Mouse (Mus musculus): ENCODE results near the gene Prpf19. TPM values are rescaled to one million over a fixed set of nuclear protein-coding genes. Genes with fewer than 3 reads are reported as not detected.

Gene Prpf19
- polyA plus RNA-seq, 1 experiment from 2014 or later: 37.3 TPM

DNA sequence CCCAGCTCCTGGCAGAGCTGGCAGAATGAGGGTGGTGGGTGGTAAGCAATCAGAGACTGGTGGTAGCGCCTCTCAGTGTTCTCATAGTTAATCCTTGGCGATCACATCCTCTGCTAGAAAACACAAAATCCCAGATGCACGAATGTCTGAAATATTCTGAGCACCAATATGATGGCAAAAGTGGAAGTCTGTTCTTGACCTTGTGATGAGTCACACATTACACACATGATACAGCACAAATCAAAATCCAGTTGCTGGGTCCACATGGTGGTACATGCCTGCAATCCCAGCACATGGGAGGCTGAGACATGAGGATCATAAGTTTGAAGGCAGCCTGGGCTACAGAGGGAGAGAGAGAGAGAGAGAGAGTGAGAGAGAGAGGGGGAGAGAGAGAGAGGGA is 26.0 kb downstream of the Prpf19 start:
- no peak for ATAC-seq (ENCODE audit: low read depth)
- Histone ChIP-seq H3K36me3 (no peaks in the 10 kb centered on the region), H3K27ac (replicated peaks) (no peak overlapping the region), H3K9ac (no peak overlapping the region), H3K27me3 (no peaks in the 10 kb centered on the region), H3K4me1 (replicated peaks) (peaks cover 4% of the 10 kb centered on the region; the same call in 1 of the 2 replicates), H3K9me3 (no peaks in the 10 kb centered on the region), H3K4me2 (no peak overlapping the region), H3K4me3 (no peak overlapping the region)
- WGBS: 82% methylated on average over 3 of the region's 3 CpGs

DNA sequence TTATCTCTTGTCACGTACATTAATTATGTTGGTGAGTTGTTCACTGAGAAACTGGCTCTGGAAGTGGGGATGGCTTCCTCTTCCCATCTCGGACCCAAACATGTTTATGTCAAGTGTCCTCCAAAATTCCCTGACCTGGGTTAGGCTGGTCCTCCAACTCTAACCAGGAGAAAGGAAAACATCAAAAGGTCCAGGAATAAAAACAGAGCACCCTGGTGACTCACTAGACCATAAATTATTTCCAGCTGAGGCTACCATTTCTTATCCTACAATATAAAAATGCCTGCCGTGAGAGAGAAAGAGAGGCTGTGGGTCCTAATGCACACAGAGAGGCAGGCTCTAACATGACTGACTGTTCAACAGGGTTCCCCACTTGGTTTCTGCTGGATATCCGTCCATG is 29.2 kb downstream of the Prpf19 start:
- no peak for ATAC-seq (ENCODE audit: low read depth)
- Histone ChIP-seq H3K27ac (replicated peaks) (no peak overlapping the region), H3K9me3 (no peaks in the 10 kb centered on the region), H3K4me3 (no peak overlapping the region), H3K27me3 (no peaks in the 10 kb centered on the region), H3K4me1 (replicated peaks) (peaks cover 10% of the 10 kb centered on the region), H3K4me2 (no peak overlapping the region), H3K36me3 (no peaks in the 10 kb centered on the region), H3K9ac (no peak overlapping the region)
- WGBS: 40% methylated on average over 4 of the region's 4 CpGs

DNA sequence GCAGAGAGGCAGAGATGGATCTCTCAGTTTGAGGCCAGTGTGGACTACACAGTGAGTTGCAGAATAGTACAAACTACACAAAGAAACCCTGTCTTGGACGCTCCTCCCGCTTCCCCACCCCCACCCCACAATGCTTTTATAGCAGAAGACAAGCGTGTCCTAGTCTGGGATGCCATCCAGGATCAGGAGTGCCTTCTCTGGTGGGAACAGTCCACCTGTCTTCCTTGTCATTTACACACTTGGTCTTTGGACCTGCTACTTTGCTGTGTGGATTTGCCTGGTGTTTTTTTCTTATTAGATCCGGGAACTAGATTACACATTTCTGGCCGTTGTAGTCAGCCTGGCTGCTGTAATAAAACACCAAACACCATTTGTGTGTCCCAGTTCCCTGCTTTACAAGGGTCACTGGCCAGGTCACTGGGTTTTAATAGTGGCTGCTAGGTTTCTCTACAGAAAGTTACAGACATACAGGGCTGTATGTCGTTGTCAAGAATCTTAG is 31.1 kb downstream of the Prpf19 start:
- no peak overlapping the region for H3K4me2 ChIP-seq
- H3K4me3 ChIP-seq: no peak overlapping the region
- H3K36me3 ChIP-seq: no peaks in the 10 kb centered on the region
- H3K4me1 ChIP-seq (replicated peaks): peaks cover 10% of the 10 kb centered on the region
- H3K27ac ChIP-seq (replicated peaks): peak overlapping the region; percentile 65
- no peak overlapping the region for H3K9ac ChIP-seq
- peak; percentile 75 for ATAC-seq (ENCODE audit: low read depth)
- 8% methylated on average over 6 of the region's 6 CpGs for WGBS
- H3K27me3 ChIP-seq: no peaks in the 10 kb centered on the region
- H3K9me3 ChIP-seq: no peaks in the 10 kb centered on the region

DNA sequence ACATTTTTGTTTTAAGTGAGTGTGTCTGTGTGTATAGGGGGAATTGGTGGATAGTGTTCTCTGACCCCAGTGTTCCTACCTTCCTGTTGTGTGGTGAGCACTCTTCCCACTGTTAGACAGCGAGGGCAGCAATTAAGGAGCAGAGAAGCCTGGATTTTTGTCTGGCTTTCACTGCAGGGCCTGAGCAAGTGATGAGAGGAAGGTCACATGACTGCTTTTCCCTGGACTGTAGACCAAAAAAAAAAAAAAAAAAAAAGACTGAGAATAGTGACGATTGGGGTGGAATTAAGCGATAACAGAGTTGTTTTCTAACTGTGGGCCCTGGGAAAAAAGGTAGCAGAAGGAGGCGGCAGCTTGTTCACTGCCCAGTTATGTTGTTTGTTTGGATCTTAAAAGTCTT is 31.6 kb downstream of the Prpf19 start:
- 33% methylated on average over 4 of the region's 4 CpGs for WGBS
- Histone ChIP-seq H3K9ac (no peak overlapping the region), H3K9me3 (no peaks in the 10 kb centered on the region), H3K4me3 (no peak overlapping the region), H3K36me3 (no peaks in the 10 kb centered on the region), H3K27ac (replicated peaks) (peak overlapping the region; percentile 65), H3K27me3 (no peaks in the 10 kb centered on the region), H3K4me2 (no peak overlapping the region), H3K4me1 (replicated peaks) (peaks cover 10% of the 10 kb centered on the region)
- ATAC-seq (ENCODE audit: low read depth): 0 out of 2 replicates have a peak, but pooled peaks have one; percentile 13

DNA sequence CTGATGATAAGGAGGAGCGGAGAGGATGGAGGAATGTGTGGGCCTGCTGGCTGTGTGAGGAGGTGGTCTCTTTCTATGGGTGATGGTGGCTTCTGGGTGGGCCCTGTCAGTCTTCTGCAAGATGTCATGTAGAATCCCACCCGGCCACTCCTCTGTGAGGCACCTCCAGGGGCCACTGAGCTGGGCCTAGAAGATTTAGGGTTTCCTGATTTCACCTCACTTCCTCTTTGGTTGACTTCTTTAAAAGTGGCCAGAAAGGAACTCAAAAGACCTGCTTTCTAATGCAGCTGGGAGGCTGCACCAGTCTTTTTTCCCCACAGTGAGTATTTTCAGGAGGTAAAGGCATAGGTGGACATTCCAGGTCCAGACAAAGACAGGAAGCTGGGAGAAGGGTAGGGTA is 35.6 kb downstream of the Prpf19 start:
- Histone ChIP-seq H3K4me3 (no peak overlapping the region), H3K4me1 (replicated peaks) (peaks cover 10% of the 10 kb centered on the region), H3K4me2 (no peak overlapping the region), H3K9me3 (no peaks in the 10 kb centered on the region), H3K27ac (replicated peaks) (no peak overlapping the region), H3K36me3 (no peaks in the 10 kb centered on the region), H3K9ac (no peak overlapping the region), H3K27me3 (no peaks in the 10 kb centered on the region)
- 83% methylated on average over 2 of the region's 2 CpGs for whole genome bisulfite sequencing
- ATAC-seq (ENCODE audit: low read depth): no peak

DNA sequence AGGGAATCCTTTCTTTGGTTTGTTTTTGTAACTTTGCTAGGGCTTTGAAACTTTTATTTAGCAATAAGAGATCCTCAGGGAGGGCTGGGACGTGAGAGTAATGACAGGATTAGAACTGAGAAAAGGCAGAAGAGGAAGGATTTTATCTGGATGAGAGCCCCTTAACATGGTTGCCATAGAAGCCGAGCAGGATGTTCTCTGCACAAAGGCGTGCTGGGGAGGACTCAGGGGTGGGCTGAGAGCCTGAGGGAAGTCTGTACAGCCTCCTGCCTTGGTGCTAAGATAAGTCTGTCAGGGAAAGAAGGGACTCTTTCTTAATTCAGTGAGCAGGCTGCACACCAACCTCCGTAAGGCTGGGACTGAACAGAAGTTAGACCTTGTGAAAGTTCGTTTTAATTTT is 40.0 kb downstream of the Prpf19 start:
- H3K4me3 ChIP-seq: no peak overlapping the region
- no peaks in the 10 kb centered on the region for H3K36me3 ChIP-seq
- no peak overlapping the region for H3K27ac ChIP-seq (replicated peaks)
- no peaks in the 10 kb centered on the region for H3K9me3 ChIP-seq
- no peak for ATAC-seq (ENCODE audit: low read depth)
- peaks cover 2% of the 10 kb centered on the region; the same call in 1 of the 2 replicates for H3K4me1 ChIP-seq (replicated peaks)
- no peaks in the 10 kb centered on the region for H3K27me3 ChIP-seq
- H3K9ac ChIP-seq: no peak overlapping the region
- 48% methylated on average over 5 of the region's 5 CpGs for WGBS
- H3K4me2 ChIP-seq: no peak overlapping the region

DNA sequence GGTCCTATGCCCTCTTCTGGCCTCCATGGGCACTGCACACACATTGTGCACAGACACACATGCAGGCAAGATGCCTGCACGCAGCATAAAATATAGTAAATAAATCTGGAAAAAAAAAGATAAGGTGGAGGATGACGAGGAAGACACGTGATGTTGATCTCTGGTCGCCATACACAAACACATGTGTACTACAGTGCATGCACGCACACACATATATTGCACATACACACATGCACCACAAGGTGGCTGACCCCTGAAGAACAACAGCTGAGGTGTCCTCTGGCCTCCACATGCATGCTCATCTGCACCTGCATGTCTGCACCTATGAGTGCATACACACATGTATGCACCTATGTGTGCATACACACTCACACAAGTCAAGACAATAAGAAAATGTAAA is 41.0 kb downstream of the Prpf19 start:
- no peaks in the 10 kb centered on the region for H3K36me3 ChIP-seq
- no peak overlapping the region for H3K4me2 ChIP-seq
- no peak overlapping the region for H3K4me3 ChIP-seq
- H3K4me1 ChIP-seq (replicated peaks): peaks cover 13% of the 10 kb centered on the region
- ATAC-seq (ENCODE audit: low read depth): no peak
- no peak overlapping the region for H3K9ac ChIP-seq
- H3K9me3 ChIP-seq: no peaks in the 10 kb centered on the region
- WGBS: 88% methylated on average over 5 of the region's 5 CpGs
- H3K27me3 ChIP-seq: no peaks in the 10 kb centered on the region
- no peak overlapping the region for H3K27ac ChIP-seq (replicated peaks)

DNA sequence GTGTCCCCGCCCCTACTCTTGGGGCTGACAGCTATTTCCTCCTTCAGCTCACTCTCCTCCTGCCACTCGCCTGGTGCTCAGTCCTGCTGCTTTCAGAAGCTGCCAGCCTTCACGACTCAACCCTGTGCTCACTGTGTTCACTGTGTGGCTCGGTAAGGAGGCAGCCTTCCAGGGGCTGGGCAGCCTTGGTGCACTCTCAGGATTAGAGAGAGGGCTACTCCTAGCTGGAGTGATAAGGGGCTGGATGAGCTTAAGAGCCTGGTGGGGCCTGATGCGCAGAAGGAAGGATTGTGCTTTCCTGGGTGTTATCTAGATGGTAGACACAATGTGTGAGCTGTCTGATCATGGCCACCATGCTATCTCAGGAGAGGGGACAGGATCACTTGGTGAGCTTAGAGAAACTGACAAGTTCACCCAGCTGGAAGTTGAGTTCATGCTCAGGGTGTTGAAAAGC is 42.1 kb downstream of the Prpf19 start, which contains the start of gene Ptgdr2:
TSS of gene Ptgdr2 (plus strand) at position 51 of the 454 bp plus-strand sequence.
- H3K4me3 ChIP-seq: no peak within 1 kb of the TSS
- H3K36me3 ChIP-seq: peaks cover 4% of the 10 kb centered on the region
- no peak for ATAC-seq (ENCODE audit: low read depth)
- H3K9me3 ChIP-seq: no peaks in the 10 kb centered on the region
- 62% methylated on average over 5 of the region's 5 CpGs for WGBS
- no peaks in the 10 kb centered on the region for H3K27me3 ChIP-seq
- peaks cover 21% of the 10 kb centered on the region for H3K4me1 ChIP-seq (replicated peaks)
- H3K27ac ChIP-seq (replicated peaks): no peak within 1 kb of the TSS
- no peak within 1 kb of the TSS for H3K4me2 ChIP-seq
- no peak within 1 kb of the TSS for H3K9ac ChIP-seq

DNA sequence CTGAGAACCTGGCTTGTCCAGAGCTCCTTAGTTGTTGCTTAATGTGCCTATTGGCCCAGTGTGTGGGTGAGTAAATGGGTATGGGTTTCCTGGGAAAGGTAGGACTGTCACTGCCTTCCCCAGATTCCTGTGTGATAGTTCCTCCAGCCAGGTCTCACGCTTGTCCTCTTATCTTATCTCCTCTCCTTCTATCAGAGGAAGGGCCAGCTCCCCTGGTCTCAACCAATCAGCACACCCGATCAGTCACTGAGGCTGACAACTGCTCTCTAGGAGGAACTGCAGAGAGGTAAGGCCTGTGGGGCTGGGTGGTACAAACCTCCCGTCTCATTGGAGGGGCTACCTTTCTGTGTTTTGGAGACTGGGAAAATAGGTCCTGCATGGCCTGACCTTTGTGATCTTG is 43.7 kb downstream of the Prpf19 start:
- H3K4me2 ChIP-seq: no peak overlapping the region
- ATAC-seq (ENCODE audit: low read depth): no peak
- H3K9ac ChIP-seq: no peak overlapping the region
- H3K4me3 ChIP-seq: no peak overlapping the region
- H3K4me1 ChIP-seq (replicated peaks): peaks cover 21% of the 10 kb centered on the region
- H3K27ac ChIP-seq (replicated peaks): no peak overlapping the region
- no peaks in the 10 kb centered on the region for H3K9me3 ChIP-seq
- peaks cover 20% of the 10 kb centered on the region for H3K36me3 ChIP-seq
- 63% methylated on average over 3 of the region's 3 CpGs for WGBS
- H3K27me3 ChIP-seq: no peaks in the 10 kb centered on the region

DNA sequence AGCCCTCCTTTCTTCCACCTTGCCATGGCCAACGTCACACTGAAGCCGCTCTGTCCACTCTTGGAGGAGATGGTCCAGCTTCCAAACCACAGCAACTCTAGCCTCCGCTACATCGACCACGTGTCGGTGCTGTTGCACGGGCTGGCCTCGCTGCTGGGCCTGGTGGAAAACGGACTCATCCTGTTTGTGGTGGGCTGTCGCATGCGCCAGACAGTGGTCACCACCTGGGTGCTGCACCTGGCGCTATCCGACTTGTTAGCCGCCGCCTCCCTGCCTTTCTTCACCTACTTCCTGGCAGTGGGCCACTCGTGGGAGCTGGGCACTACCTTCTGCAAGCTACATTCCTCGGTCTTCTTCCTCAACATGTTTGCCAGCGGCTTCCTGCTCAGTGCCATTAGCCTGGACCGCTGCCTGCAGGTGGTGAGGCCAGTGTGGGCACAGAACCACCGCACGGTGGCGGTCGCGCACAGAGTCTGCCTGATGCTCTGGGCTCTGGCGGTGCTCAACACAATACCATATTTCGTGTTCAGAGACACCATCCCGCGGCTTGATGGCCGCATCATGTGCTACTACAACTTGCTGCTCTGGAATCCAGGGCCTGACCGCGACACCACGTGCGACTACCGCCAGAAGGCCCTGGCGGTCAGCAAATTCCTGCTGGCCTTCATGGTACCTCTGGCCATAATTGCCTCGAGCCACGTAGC is 45.2 kb downstream of the Prpf19 start:
- H3K27me3 ChIP-seq: no peaks in the 10 kb centered on the region
- H3K36me3 ChIP-seq: peaks cover 35% of the 10 kb centered on the region
- peak overlapping the region; percentile 40 for H3K4me3 ChIP-seq
- peak overlapping the region; percentile 77 for H3K27ac ChIP-seq (replicated peaks)
- ATAC-seq (ENCODE audit: low read depth): peak; percentile 95
- peak overlapping the region; percentile 75 for H3K4me2 ChIP-seq
- WGBS: 19% methylated on average over 37 of the region's 37 CpGs
- peaks cover 21% of the 10 kb centered on the region for H3K4me1 ChIP-seq (replicated peaks)
- H3K9me3 ChIP-seq: no peaks in the 10 kb centered on the region
- peak overlapping the region; percentile 71 for H3K9ac ChIP-seq

DNA sequence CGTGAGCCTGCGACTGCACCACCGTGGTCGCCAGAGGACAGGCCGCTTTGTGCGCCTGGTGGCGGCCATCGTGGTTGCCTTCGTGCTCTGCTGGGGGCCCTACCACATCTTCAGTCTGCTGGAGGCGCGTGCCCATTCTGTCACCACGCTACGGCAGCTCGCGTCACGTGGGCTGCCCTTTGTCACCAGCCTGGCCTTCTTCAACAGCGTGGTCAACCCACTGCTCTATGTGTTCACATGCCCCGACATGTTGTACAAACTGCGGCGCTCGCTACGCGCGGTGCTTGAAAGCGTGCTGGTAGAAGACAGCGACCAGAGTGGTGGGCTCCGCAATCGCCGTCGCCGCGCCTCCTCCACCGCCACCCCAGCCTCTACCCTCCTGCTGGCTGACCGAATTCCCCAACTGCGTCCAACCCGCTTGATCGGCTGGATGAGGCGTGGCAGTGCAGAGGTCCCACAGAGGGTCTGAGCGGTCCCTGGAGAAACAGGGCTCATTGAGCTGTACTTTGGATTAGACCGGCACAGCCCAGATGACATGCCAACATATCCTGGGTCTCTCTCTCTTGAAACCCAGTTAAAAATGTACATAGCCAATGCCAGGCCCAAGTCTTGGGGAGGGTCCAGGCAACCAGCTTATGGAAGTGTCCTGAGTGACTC is 45.9 kb downstream of the Prpf19 start:
- peak overlapping the region; percentile 71 for H3K9ac ChIP-seq
- 2% methylated on average over 40 of the region's 40 CpGs for WGBS
- peak; percentile 77 for ATAC-seq (ENCODE audit: low read depth)
- H3K27me3 ChIP-seq: no peaks in the 10 kb centered on the region
- H3K27ac ChIP-seq (replicated peaks): peak overlapping the region; percentile 77
- H3K4me2 ChIP-seq: peak overlapping the region; percentile 75
- H3K4me3 ChIP-seq: peak overlapping the region; percentile 40
- H3K9me3 ChIP-seq: no peaks in the 10 kb centered on the region
- peaks cover 21% of the 10 kb centered on the region for H3K4me1 ChIP-seq (replicated peaks)
- H3K36me3 ChIP-seq: peaks cover 36% of the 10 kb centered on the region

DNA sequence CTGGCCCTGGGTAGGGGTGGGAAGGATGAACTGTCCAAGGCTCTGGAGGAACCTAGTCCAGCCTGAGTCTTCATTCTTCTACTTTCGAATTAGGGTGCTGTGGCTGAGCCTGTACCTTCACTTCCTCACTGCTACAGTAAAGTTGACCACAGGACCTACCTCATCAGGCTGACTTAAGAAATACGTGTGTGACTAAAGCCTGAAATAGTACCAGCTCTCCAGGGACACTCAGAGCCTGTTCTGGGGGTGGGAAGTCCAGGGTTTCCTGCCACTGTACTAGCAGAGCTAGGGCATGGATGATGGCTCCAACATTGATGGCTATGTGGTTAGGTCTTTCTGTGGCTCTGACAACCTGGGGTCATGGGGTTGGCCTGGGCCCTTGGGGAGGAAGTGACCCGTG is 48.9 kb downstream of the Prpf19 start:
- no peak for ATAC-seq (ENCODE audit: low read depth)
- H3K27ac ChIP-seq (replicated peaks): no peak overlapping the region
- WGBS: 90% methylated on average over 3 of the region's 3 CpGs
- H3K4me2 ChIP-seq: no peak overlapping the region
- peaks cover 46% of the 10 kb centered on the region for H3K36me3 ChIP-seq
- H3K4me1 ChIP-seq (replicated peaks): peaks cover 46% of the 10 kb centered on the region
- H3K27me3 ChIP-seq: no peaks in the 10 kb centered on the region
- H3K9me3 ChIP-seq: no peaks in the 10 kb centered on the region
- no peak overlapping the region for H3K9ac ChIP-seq
- no peak overlapping the region for H3K4me3 ChIP-seq
